ENCODE assay signal across 26 mouse cellular contexts in the genomic region with DNA sequence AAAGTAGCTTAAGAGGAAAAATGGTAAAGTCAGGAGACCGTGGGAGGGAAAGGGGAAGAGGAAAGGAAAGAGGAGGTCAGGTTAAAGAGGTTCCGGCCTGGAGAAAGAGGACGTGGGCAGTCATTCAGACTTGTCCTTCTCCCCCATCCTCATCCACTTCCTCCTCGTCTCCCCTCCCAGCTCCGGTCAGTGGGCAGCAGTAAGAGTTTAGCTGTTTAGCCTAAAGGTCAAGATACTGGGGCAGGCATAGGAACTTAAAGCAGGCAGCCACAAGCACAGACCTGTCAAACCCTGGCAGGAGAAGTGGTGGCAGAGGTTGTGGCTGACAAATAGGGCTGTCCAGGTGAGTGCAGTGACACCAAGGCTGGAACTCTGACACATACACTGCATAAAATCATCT. TPM values are rescaled to one million over a fixed set of nuclear protein-coding genes. Genes with fewer than 3 reads are reported as not detected.
DNase-seq lines count a peak whose midpoint lies in the region; ATAC-seq and TF ChIP-seq lines count a peak whose summit lies in the region.
"Had no signal": no experiment of that assay in that cellular context is flagged by ENCODE, and none has a peak within 500 bp of the region (broad histone marks: within the 10 kb centered on the region; RNA-seq: fewer than 3 reads in every experiment).

No protein-coding gene starts in this region.

- no peak overlapping the region for H3K4me2 ChIP-seq in heart, embryonic 11.5 days
- H3K4me2 ChIP-seq in heart, embryonic 12.5 days = no peak overlapping the region
- no peak overlapping the region for H3K4me2 ChIP-seq in midbrain, embryonic 11.5 days
- H3K4me2 ChIP-seq in midbrain, embryonic 16.5 days (ENCODE audit: low read length) = no peak overlapping the region
- H3K4me2 ChIP-seq: embryonic facial prominence, embryonic 13.5 days; forebrain, embryonic 12.5 days; forebrain, embryonic 15.5 days; hindbrain, embryonic 13.5 days had no signal

- H3K4me3 ChIP-seq in heart, embryonic 11.5 days (ENCODE audit: low read depth, low read length) = no peak overlapping the region
- H3K4me3 ChIP-seq in heart, embryonic 12.5 days = no peak overlapping the region
- H3K4me3 ChIP-seq in midbrain, embryonic 11.5 days (ENCODE audit: low read depth, low read length) = no peak overlapping the region
- no peak overlapping the region for H3K4me3 ChIP-seq in midbrain, embryonic 16.5 days (ENCODE audit: low read depth, low read length)
- no peak overlapping the region for H3K4me3 ChIP-seq in left cerebral cortex, adult 2 months
- H3K4me3 ChIP-seq: embryonic facial prominence, embryonic 10.5 days; embryonic facial prominence, embryonic 13.5 days; erythroblast, embryonic 14.5 days; forebrain, embryonic 12.5 days; forebrain, embryonic 15.5 days; hindbrain, embryonic 10.5 days; hindbrain, embryonic 13.5 days had no signal

- DNase-seq in midbrain, embryonic 11.5 days (ENCODE audit: low spot score, missing footprints) = peak; percentile 49
- no peak for DNase-seq in left cerebral cortex, adult 2 months (ENCODE audit: extremely low spot score in 1 of 2, low spot score in 2 of 2)
- DNase-seq in adrenal gland, postnatal 36 days = no peak
- DNase-seq: adrenal gland, adult 2 months; adrenal gland, postnatal 14 days; cerebellum, adult 18-20 months; cerebellum, adult 9-10 months; cerebellum, postnatal 25 days; embryo, embryonic 11 days; gastrocnemius, postnatal 25 days had no signal

- peaks cover 18% of the 10 kb centered on the region for H3K4me1 ChIP-seq in heart, embryonic 11.5 days (ENCODE audit: control insufficient read depth, insufficient read depth, low read length)
- peaks cover 43% of the 10 kb centered on the region for H3K4me1 ChIP-seq in heart, embryonic 12.5 days (replicated peaks)
- no peaks in the 10 kb centered on the region for H3K4me1 ChIP-seq in midbrain, embryonic 11.5 days (ENCODE audit: control insufficient read depth, insufficient read depth, low read length)
- no peaks in the 10 kb centered on the region for H3K4me1 ChIP-seq in midbrain, embryonic 16.5 days (ENCODE audit: control insufficient read depth, insufficient read depth, low read length)
- H3K4me1 ChIP-seq: forebrain, embryonic 12.5 days had no signal

- intact Hi-C loops in left cerebral cortex, adult 2 months (cut with DNase I) = no loop called here

- no peaks in the 10 kb centered on the region for H3K36me3 ChIP-seq in heart, embryonic 11.5 days (ENCODE audit: control insufficient read depth, insufficient read depth, low read length)
- H3K36me3 ChIP-seq in heart, embryonic 12.5 days = peaks cover 2% of the 10 kb centered on the region; the same call in 1 of the 2 replicates
- H3K36me3 ChIP-seq in midbrain, embryonic 11.5 days (ENCODE audit: control insufficient read depth, insufficient read depth, low read length) = no peaks in the 10 kb centered on the region
- H3K36me3 ChIP-seq in midbrain, embryonic 16.5 days (ENCODE audit: control insufficient read depth, insufficient read depth, low read length) = no peaks in the 10 kb centered on the region
- H3K36me3 ChIP-seq: embryonic facial prominence, embryonic 13.5 days; forebrain, embryonic 12.5 days; forebrain, embryonic 15.5 days; hindbrain, embryonic 10.5 days; hindbrain, embryonic 13.5 days had no signal

- WGBS in heart, embryonic 11.5 days (ENCODE audit: insufficient replicate concordance) = 55% methylated on average over 5 of the region's 5 CpGs
- 50% methylated on average over 5 of the region's 5 CpGs for WGBS in heart, embryonic 12.5 days
- WGBS in midbrain, embryonic 11.5 days = 68% methylated on average over 5 of the region's 5 CpGs
- WGBS in midbrain, embryonic 16.5 days = 80% methylated on average over 5 of the region's 5 CpGs

- H3K9ac ChIP-seq in heart, embryonic 11.5 days (ENCODE audit: low read depth, low read length) = no peak overlapping the region
- H3K9ac ChIP-seq in heart, embryonic 12.5 days = no peak overlapping the region
- H3K9ac ChIP-seq in midbrain, embryonic 11.5 days (ENCODE audit: low read length) = no peak overlapping the region
- no peak overlapping the region for H3K9ac ChIP-seq in midbrain, embryonic 16.5 days (ENCODE audit: low read depth, low read length)
- H3K9ac ChIP-seq: embryonic facial prominence, embryonic 13.5 days; forebrain, embryonic 12.5 days; forebrain, embryonic 15.5 days; hindbrain, embryonic 13.5 days had no signal

- no peak for TF ChIP-seq CTCF in left cerebral cortex, adult 2 months (IDR thresholded peaks at IDR 0.05)

- no peaks in the 10 kb centered on the region for H3K27me3 ChIP-seq in heart, embryonic 11.5 days (ENCODE audit: control insufficient read depth, insufficient read depth, low read length)
- no peaks in the 10 kb centered on the region for H3K27me3 ChIP-seq in heart, embryonic 12.5 days (replicated peaks)
- no peaks in the 10 kb centered on the region for H3K27me3 ChIP-seq in midbrain, embryonic 11.5 days (ENCODE audit: control insufficient read depth, insufficient read depth, low read length)
- no peaks in the 10 kb centered on the region for H3K27me3 ChIP-seq in midbrain, embryonic 16.5 days (ENCODE audit: control insufficient read depth, insufficient read depth, low read depth, low read length)
- H3K27me3 ChIP-seq: embryonic facial prominence, embryonic 13.5 days; forebrain, embryonic 12.5 days; forebrain, embryonic 15.5 days; hindbrain, embryonic 13.5 days had no signal

- ATAC-seq in heart, embryonic 11.5 days (replicated peaks; ENCODE audit: insufficient number of reproducible peaks, low FRiP score, low TSS enrichment) = no peak
- ATAC-seq in heart, embryonic 12.5 days (ENCODE audit: insufficient number of reproducible peaks, low FRiP score) = no peak
- ATAC-seq in midbrain, embryonic 11.5 days (ENCODE audit: low FRiP score) = no peak
- no peak for ATAC-seq in midbrain, embryonic 16.5 days
- ATAC-seq in granulocyte monocyte progenitor cell, adult 5-6 weeks (replicated peaks; ENCODE audit: poor library complexity, severe bottlenecking) = peak; percentile 72
- peak; percentile 86 for ATAC-seq in monocyte, adult 5-6 weeks (replicated peaks; ENCODE audit: insufficient number of reproducible peaks, low FRiP score, low TSS enrichment, poor library complexity, severe bottlenecking)
- ATAC-seq: CD4-positive, CD25-positive, alpha-beta regulatory T cell, adult 4 months; forebrain, embryonic 15.5 days; hindbrain, postnatal 0 days; inflammation-experienced regulatory T-cells, adult 6 months; intestine, embryonic 16.5 days had no signal

- no peaks in the 10 kb centered on the region for H3K9me3 ChIP-seq in heart, embryonic 11.5 days (replicated peaks; ENCODE audit: control insufficient read depth, low read length)
- H3K9me3 ChIP-seq in heart, embryonic 12.5 days (replicated peaks) = no peaks in the 10 kb centered on the region
- H3K9me3 ChIP-seq in midbrain, embryonic 11.5 days (ENCODE audit: control insufficient read depth, low read length) = no peaks in the 10 kb centered on the region
- no peaks in the 10 kb centered on the region for H3K9me3 ChIP-seq in midbrain, embryonic 16.5 days (replicated peaks; ENCODE audit: control insufficient read depth, low read length, poor library complexity, severe bottlenecking)
- H3K9me3 ChIP-seq: embryonic facial prominence, embryonic 10.5 days; embryonic facial prominence, embryonic 13.5 days; forebrain, embryonic 12.5 days; forebrain, embryonic 15.5 days; hindbrain, embryonic 10.5 days; hindbrain, embryonic 13.5 days had no signal

- H3K27ac ChIP-seq in heart, embryonic 11.5 days (ENCODE audit: low read depth, low read length) = peak overlapping the region; percentile 22; the same call in 1 of the 2 replicates
- H3K27ac ChIP-seq in heart, embryonic 12.5 days (ENCODE audit: poor library complexity, severe bottlenecking) = no peak overlapping the region
- H3K27ac ChIP-seq in midbrain, embryonic 11.5 days (ENCODE audit: low read depth, low read length) = no peak overlapping the region
- H3K27ac ChIP-seq in midbrain, embryonic 16.5 days (ENCODE audit: low read length) = no peak overlapping the region
- no peak overlapping the region for H3K27ac ChIP-seq in left cerebral cortex, adult 2 months
- H3K27ac ChIP-seq: embryonic facial prominence, embryonic 10.5 days; embryonic facial prominence, embryonic 13.5 days; forebrain, embryonic 12.5 days; forebrain, embryonic 15.5 days; hindbrain, embryonic 10.5 days; hindbrain, embryonic 13.5 days; hindbrain, postnatal 0 days had no signal

RNA-seq across cellular contexts. Expression of gene Add3, which starts 30.4 kb away (rescaled TPM):
- 133 and 152 TPM in 2 replicates for polyA plus RNA-seq in heart, embryonic 11.5 days (2014; fragmentation: Nextera tagmentation; extraction: Ambion mirVana)
- polyA plus RNA-seq in heart, embryonic 12.5 days (2016; fragmentation: Nextera tagmentation; extraction: Ambion mirVana) = 154 and 157 TPM in 2 replicates
- polyA plus RNA-seq in midbrain, embryonic 11.5 days (2014; fragmentation: Nextera tagmentation; extraction: Ambion mirVana) = 49.7 and 53.8 TPM in 2 replicates
- polyA plus RNA-seq in midbrain, embryonic 16.5 days (2015; fragmentation: Nextera tagmentation; extraction: Ambion mirVana) = 31.9 and 35.7 TPM in 2 replicates
- total RNA-seq in granulocyte monocyte progenitor cell, adult 5-6 weeks (2014; fragmentation: Nextera tagmentation) = 30.2 and 57.5 TPM in 2 replicates
- total RNA-seq in granulocyte monocyte progenitor cell, adult 5-6 weeks (2017) = 39.5 and 43.3 TPM in 2 replicates
- 301 to 321 TPM (median 307 TPM) in 3 replicates for total RNA-seq in monocyte, adult 5-6 weeks (2017)
- total RNA-seq in left cerebral cortex, adult 2 months (2021) = 10 to 100 TPM; 84.4 to 86.9 TPM
- 10 to 100 TPM; 36.6 to 52.5 TPM for total RNA-seq in adrenal gland, postnatal 36 days (2021)

Comparison
In these comparisons a context has a peak if more than half of its experiments do, and no peak if none do; other contexts are left out.
1. ATAC-seq: peak in granulocyte monocyte progenitor cell, adult 5-6 weeks (single experiment) and monocyte, adult 5-6 weeks (single experiment); none in heart, embryonic 11.5 days (single experiment), heart, embryonic 12.5 days (single experiment), midbrain, embryonic 11.5 days (single experiment) and midbrain, embryonic 16.5 days (single experiment).